9 mouse cellular contexts compared by ENCODE assay signal in genomic region chr4:138272011-138272997, GRCm38 (mm10). TPM values are rescaled to one million over a fixed set of nuclear protein-coding genes. Genes with fewer than 3 reads are reported as not detected.
DNase-seq lines count a peak whose midpoint lies in the region; ATAC-seq and TF ChIP-seq lines count a peak whose summit lies in the region.
"Had no signal": no experiment of that assay in that cellular context is flagged by ENCODE, and none has a peak within 500 bp of the region (broad histone marks: within the 10 kb centered on the region; RNA-seq: fewer than 3 reads in every experiment).

No protein-coding gene starts in this region.

- ATAC-seq in kidney, embryonic 16.5 days (ENCODE audit: low FRiP score, low TSS enrichment), result peak; percentile 57
- no peak for ATAC-seq in midbrain, postnatal 0 days (ENCODE audit: low FRiP score)
- no peak for ATAC-seq in erythroblast, adult 5-6 weeks (replicated peaks; ENCODE audit: low FRiP score, poor library complexity, severe bottlenecking)
- ATAC-seq in monocyte, adult 5-6 weeks (replicated peaks; ENCODE audit: insufficient number of reproducible peaks, low FRiP score, low TSS enrichment, poor library complexity, severe bottlenecking), result no peak

- no peak overlapping the region for H3K4me2 ChIP-seq in kidney, embryonic 16.5 days (replicated peaks; ENCODE audit: low read depth, low read length)
- no peak overlapping the region for H3K4me2 ChIP-seq in midbrain, postnatal 0 days (ENCODE audit: low read depth, low read length, poor library complexity, severe bottlenecking)
- H3K4me2 ChIP-seq: midbrain, embryonic 12.5 days had no signal

- no peak for DNase-seq in kidney, postnatal 36 days
- peak; percentile 67 to 80 for DNase-seq in frontal cortex, adult 2 months (ENCODE audit: extremely low spot score in 1 of 2, low spot score in 1 of 2)
- peak; percentile 62 to 79 for DNase-seq in layer of hippocampus, adult 18-20 months (ENCODE audit: low spot score in 2 of 2)
- DNase-seq in midbrain, postnatal 0 days (ENCODE audit: low spot score), result peak; percentile 71
- DNase-seq in ovary, postnatal 14 days (ENCODE audit: low spot score), result no peak

- no peaks in the 10 kb centered on the region for H3K4me1 ChIP-seq in kidney, embryonic 16.5 days (ENCODE audit: insufficient read depth, low read length)
- H3K4me1 ChIP-seq in midbrain, postnatal 0 days (ENCODE audit: insufficient read depth, low read length), result no peaks in the 10 kb centered on the region
- H3K4me1 ChIP-seq: midbrain, embryonic 12.5 days had no signal

- no peaks in the 10 kb centered on the region for H3K36me3 ChIP-seq in kidney, embryonic 16.5 days (ENCODE audit: insufficient read depth, low read length)
- H3K36me3 ChIP-seq in midbrain, postnatal 0 days (ENCODE audit: insufficient read depth, low read length), result no peaks in the 10 kb centered on the region
- H3K36me3 ChIP-seq: midbrain, embryonic 12.5 days had no signal

- no peak overlapping the region for H3K27ac ChIP-seq in kidney, embryonic 16.5 days (ENCODE audit: low read length)
- H3K27ac ChIP-seq in midbrain, postnatal 0 days (ENCODE audit: low read depth, low read length), result no peak overlapping the region
- H3K27ac ChIP-seq: midbrain, embryonic 12.5 days had no signal

- H3K27me3 ChIP-seq in kidney, embryonic 16.5 days (ENCODE audit: insufficient read depth, low read length), result no peaks in the 10 kb centered on the region
- H3K27me3 ChIP-seq in midbrain, postnatal 0 days (ENCODE audit: insufficient read depth, low read length), result no peaks in the 10 kb centered on the region
- H3K27me3 ChIP-seq: midbrain, embryonic 12.5 days had no signal

- H3K9ac ChIP-seq in kidney, embryonic 16.5 days (replicated peaks; ENCODE audit: low read length), result no peak overlapping the region
- no peak overlapping the region for H3K9ac ChIP-seq in midbrain, postnatal 0 days (replicated peaks; ENCODE audit: low read length, poor library complexity, severe bottlenecking)
- H3K9ac ChIP-seq: midbrain, embryonic 12.5 days had no signal

- H3K9me3 ChIP-seq in kidney, embryonic 16.5 days (ENCODE audit: low read length), result no peaks in the 10 kb centered on the region
- no peaks in the 10 kb centered on the region for H3K9me3 ChIP-seq in midbrain, postnatal 0 days (ENCODE audit: low read length)
- H3K9me3 ChIP-seq: midbrain, embryonic 12.5 days had no signal

- TF ChIP-seq CTCF in midbrain, postnatal 0 days (IDR thresholded peaks at IDR 0.05), result no peak

- 65% methylated on average over 14 of the region's 14 CpGs for WGBS in kidney, embryonic 16.5 days
- WGBS in midbrain, postnatal 0 days, result 59% methylated on average over 14 of the region's 14 CpGs

- H3K4me3 ChIP-seq in kidney, embryonic 16.5 days (ENCODE audit: low read length), result no peak overlapping the region
- H3K4me3 ChIP-seq in midbrain, postnatal 0 days (ENCODE audit: low read depth, low read length), result no peak overlapping the region
- H3K4me3 ChIP-seq: midbrain, embryonic 12.5 days had no signal

RNA-seq across cellular contexts. Expression of gene Kif17, which starts 22.1 kb away (rescaled TPM):
- 2.2 and 2.6 TPM in 2 replicates for polyA plus RNA-seq in kidney, embryonic 16.5 days (2015; fragmentation: Nextera tagmentation; extraction: Ambion mirVana)
- polyA plus RNA-seq in frontal cortex, adult 2 months (2012; rRNA removed), result 21.8 and 23.3 TPM in 2 replicates
- 10 to 100 TPM; 21.9 to 22.4 TPM for total RNA-seq in layer of hippocampus, adult 18-20 months (2021)
- total RNA-seq in midbrain, postnatal 0 days (2014; rRNA removed), result 3.3 and 5.0 TPM in 2 replicates
- polyA plus RNA-seq in midbrain, postnatal 0 days (2015; fragmentation: Nextera tagmentation; extraction: Ambion mirVana), result 6.0 and 6.3 TPM in 2 replicates
- 3.3 TPM in 1 of 2 replicates, not detected in the other for total RNA-seq in erythroblast, adult 5-6 weeks (2015; ENCODE audit: low replicate concordance)
- total RNA-seq in erythroblast, adult 5-6 weeks (2017; ENCODE audit: low replicate concordance), result 0.26 and 1.3 TPM in 2 replicates
- 0.57 to 0.85 TPM in 2 of 3 replicates, not detected in the other for total RNA-seq in monocyte, adult 5-6 weeks (2017)

RNA-seq across cellular contexts. Expression of gene Sh2d5, which starts 22.1 kb away (rescaled TPM):
- 0.67 and 0.76 TPM in 2 replicates for polyA plus RNA-seq in kidney, embryonic 16.5 days (2015; fragmentation: Nextera tagmentation; extraction: Ambion mirVana)
- 62.1 and 67.9 TPM in 2 replicates for polyA plus RNA-seq in frontal cortex, adult 2 months (2012; rRNA removed)
- 10 to 100 TPM; 50.7 to 57.3 TPM for total RNA-seq in layer of hippocampus, adult 18-20 months (2021)
- total RNA-seq in midbrain, postnatal 0 days (2014; rRNA removed), result 23.8 and 29.8 TPM in 2 replicates
- 18.4 and 19.2 TPM in 2 replicates for polyA plus RNA-seq in midbrain, postnatal 0 days (2015; fragmentation: Nextera tagmentation; extraction: Ambion mirVana)
- total RNA-seq in erythroblast, adult 5-6 weeks (2015; ENCODE audit: low replicate concordance), result 3.1 and 6.3 TPM in 2 replicates
- 5.4 and 6.4 TPM in 2 replicates for total RNA-seq in erythroblast, adult 5-6 weeks (2017; ENCODE audit: low replicate concordance)
- not detected in 3 replicates for total RNA-seq in monocyte, adult 5-6 weeks (2017)

RNA-seq across cellular contexts. Expression of gene Ddost, which starts 32.2 kb away (rescaled TPM):
- 407 and 438 TPM in 2 replicates for polyA plus RNA-seq in kidney, embryonic 16.5 days (2015; fragmentation: Nextera tagmentation; extraction: Ambion mirVana)
- polyA plus RNA-seq in frontal cortex, adult 2 months (2012; rRNA removed), result 89.8 and 93.1 TPM in 2 replicates
- 10 to 100 TPM; 93.0 to 96.1 TPM for total RNA-seq in layer of hippocampus, adult 18-20 months (2021)
- total RNA-seq in midbrain, postnatal 0 days (2014; rRNA removed), result 203 and 215 TPM in 2 replicates
- 207 and 220 TPM in 2 replicates for polyA plus RNA-seq in midbrain, postnatal 0 days (2015; fragmentation: Nextera tagmentation; extraction: Ambion mirVana)
- total RNA-seq in erythroblast, adult 5-6 weeks (2015; ENCODE audit: low replicate concordance), result 48.2 and 52.5 TPM in 2 replicates
- 27.2 and 36.8 TPM in 2 replicates for total RNA-seq in erythroblast, adult 5-6 weeks (2017; ENCODE audit: low replicate concordance)
- 51.8 to 63.8 TPM (median 53.8 TPM) in 3 replicates for total RNA-seq in monocyte, adult 5-6 weeks (2017)

RNA-seq across cellular contexts. Expression of gene Pink1, which starts 53.8 kb away (rescaled TPM):
- 54.4 and 56.0 TPM in 2 replicates for polyA plus RNA-seq in kidney, embryonic 16.5 days (2015; fragmentation: Nextera tagmentation; extraction: Ambion mirVana)
- 327 and 338 TPM in 2 replicates for polyA plus RNA-seq in frontal cortex, adult 2 months (2012; rRNA removed)
- total RNA-seq in layer of hippocampus, adult 18-20 months (2021), result 100 to 1,000 TPM; 309 to 311 TPM
- total RNA-seq in midbrain, postnatal 0 days (2014; rRNA removed), result 255 and 261 TPM in 2 replicates
- polyA plus RNA-seq in midbrain, postnatal 0 days (2015; fragmentation: Nextera tagmentation; extraction: Ambion mirVana), result 149 and 150 TPM in 2 replicates
- total RNA-seq in erythroblast, adult 5-6 weeks (2015; ENCODE audit: low replicate concordance), result 52.7 and 58.8 TPM in 2 replicates
- 91.2 and 111 TPM in 2 replicates for total RNA-seq in erythroblast, adult 5-6 weeks (2017; ENCODE audit: low replicate concordance)
- total RNA-seq in monocyte, adult 5-6 weeks (2017), result 61.5 to 65.7 TPM (median 63.1 TPM) in 3 replicates

RNA-seq across cellular contexts. Expression of gene Hp1bp3, which starts 56.2 kb away (rescaled TPM):
- polyA plus RNA-seq in kidney, embryonic 16.5 days (2015; fragmentation: Nextera tagmentation; extraction: Ambion mirVana), result 155 and 160 TPM in 2 replicates
- 171 and 179 TPM in 2 replicates for polyA plus RNA-seq in frontal cortex, adult 2 months (2012; rRNA removed)
- total RNA-seq in layer of hippocampus, adult 18-20 months (2021), result 100 to 1,000 TPM; 188 to 202 TPM
- 165 and 177 TPM in 2 replicates for total RNA-seq in midbrain, postnatal 0 days (2014; rRNA removed)
- 175 and 200 TPM in 2 replicates for polyA plus RNA-seq in midbrain, postnatal 0 days (2015; fragmentation: Nextera tagmentation; extraction: Ambion mirVana)
- total RNA-seq in erythroblast, adult 5-6 weeks (2015; ENCODE audit: low replicate concordance), result 79.7 and 79.8 TPM in 2 replicates
- total RNA-seq in erythroblast, adult 5-6 weeks (2017; ENCODE audit: low replicate concordance), result 126 and 158 TPM in 2 replicates
- 97.8 to 145 TPM (median 119 TPM) in 3 replicates for total RNA-seq in monocyte, adult 5-6 weeks (2017)

Comparison
In these comparisons a context has a peak if more than half of its experiments do, and no peak if none do; other contexts are left out.
1. DNase-seq: peak in frontal cortex, adult 2 months (2 of 2), layer of hippocampus, adult 18-20 months (2 of 2) and midbrain, postnatal 0 days (single experiment); none in kidney, postnatal 36 days (0 of 2) and ovary, postnatal 14 days (single experiment).